Mouse (Mus musculus) forebrain, embryonic 14.5 days (tissue): ENCODE results near the gene Spin2-ps6. TPM values are rescaled to one million over a fixed set of nuclear protein-coding genes. Genes with fewer than 3 reads are reported as not detected.
"Not testable (repeated sequence)": the region's sequence is repeated elsewhere in the genome, so short reads cannot be mapped to it uniquely, and the experiment has no call there.

Source experiments
- ATAC-seq: fragments of 200-750 bp; cut with Nextera tagmentation; 2 replicates; pipeline ENCODE4 v1.8.0; 2017; ENCODE audit warnings: mild to moderate bottlenecking, moderate library complexity
- DNase-seq: peaks from one replicate; pipeline ENCODE4 v3.0.0-alpha.2; 2015; ENCODE audit warnings: low spot score
- H3K27ac ChIP-seq: fragments of 300-500 bp; sonication (generic); 2 replicates; pipeline ENCODE4 v1.5.1; 2014; ENCODE audit warnings: low read depth, mild to moderate bottlenecking, control low read depth, low read length, moderate library complexity
- H3K27me3 ChIP-seq: fragments of 300-500 bp; sonication (generic); replicated peaks from 2 replicates; pipeline ENCODE4 v1.6.1; 2014; ENCODE audit warnings: low read length, control low read depth, mixed read lengths; ENCODE audit not compliant: control insufficient read depth, insufficient read depth
- H3K36me3 ChIP-seq: fragments of 300-500 bp; sonication (generic); 2 replicates; pipeline ENCODE4 v1.6.1; 2014; ENCODE audit warnings: low read length, control low read depth; ENCODE audit not compliant: control insufficient read depth, insufficient read depth
- H3K4me1 ChIP-seq: fragments of 300-500 bp; sonication (generic); 2 replicates; pipeline ENCODE4 v1.6.1; 2014; ENCODE audit warnings: antibody characterized with exemption, low read length, control low read depth; ENCODE audit not compliant: control insufficient read depth, insufficient read depth
- H3K4me2 ChIP-seq: fragments of 300-500 bp; sonication (generic); 2 replicates; pipeline ENCODE4 v1.6.1; 2014; ENCODE audit warnings: mild to moderate bottlenecking, control low read depth, low read length
- H3K4me3 ChIP-seq: fragments of 300-500 bp; sonication (generic); 2 replicates; pipeline ENCODE4 v1.5.1; 2014; ENCODE audit warnings: low read depth, low read length, control low read depth
- H3K9ac ChIP-seq: fragments of 300-500 bp; sonication (generic); 2 replicates; pipeline ENCODE4 v1.6.1; 2014; ENCODE audit warnings: mild to moderate bottlenecking, low read length, control low read depth, moderate library complexity
- H3K9me3 ChIP-seq: fragments of 300-500 bp; sonication (generic); replicated peaks from 2 replicates; pipeline ENCODE4 v1.6.1; 2016; ENCODE audit warnings: low read length, control low read depth, mixed read lengths; ENCODE audit not compliant: control insufficient read depth
- WGBS: fragments of 180-500 bp; shearing (Covaris S2); extraction: QIAGEN DNeasy Blood & Tissue Kit; methylation state at CpG from one replicate; pipeline ENCODE4 v1.1.7; 2014; 5-methylcytosine and 5-hydroxymethylcytosine counted together
- polyA plus RNA-seq: library from polyadenylated mRNA; unstranded; fragments of >200 nt; fragmentation: Nextera tagmentation; extraction: Ambion mirVana; gene quantifications from 2 replicates; pipeline ENCODE4 v1.2.1, GENCODE M21; 2014

Gene Spin2-ps6
- not detected in 2 replicates for polyA plus RNA-seq

GRCm38 (mm10) chrX:33234569-33234968 lies at the start of gene Spin2-ps6:
Spin2-ps6 (plus strand) TSS chrX:33234869.
- not testable (repeated sequence) for ATAC-seq, H3K27ac ChIP-seq, H3K9me3 ChIP-seq, H3K9ac ChIP-seq, H3K36me3 ChIP-seq, H3K4me3 ChIP-seq, H3K4me2 ChIP-seq, H3K4me1 ChIP-seq, H3K27me3 ChIP-seq, DNase-seq
- 73% methylated on average over 1 of the region's 3 CpGs for WGBS

Other genes with a start within 250 kb of the Spin2-ps6 start
- not detected in 2 replicates for gene Btbd35f12, start 78.5 kb downstream of the Spin2-ps6 start, polyA plus RNA-seq